Mouse (Mus musculus): Measurements from ENCODE around the gene Hoxa5. TPM values are rescaled to one million over a fixed set of nuclear protein-coding genes. Genes with fewer than 3 reads are reported as not detected.

Gene Hoxa5
- total RNA-seq, 2 experiments from 2014 or later, result not detected

- intact Hi-C loops (cut with DNase I), result no loop called here
- no peak for DNase-seq (ENCODE audit: low spot score in 2 of 2)
Observed at GRCm38 (mm10) chr6:52228475-52229465, 24.4 kb upstream of the Hoxa5 start.

- DNase-seq (ENCODE audit: low spot score in 2 of 2), result no peak
- intact Hi-C loops (cut with DNase I), result no loop called here
Observed at GRCm38 (mm10) chr6:52227470-52228222, 23.3 kb upstream of the Hoxa5 start.

GRCm38 (mm10) chr6:52226569-52227257 lies 22.3 kb upstream of the Hoxa5 start:
- intact Hi-C loops (cut with DNase I), result no loop called here
- no peak for DNase-seq (ENCODE audit: low spot score in 2 of 2)

- intact Hi-C loops (cut with DNase I), result no loop called here
- DNase-seq (ENCODE audit: low spot score in 2 of 2), result no peak
Observed at GRCm38 (mm10) chr6:52225612-52226568, 21.5 kb upstream of the Hoxa5 start.

GRCm38 (mm10) chr6:52224895-52225611 lies 20.7 kb upstream of the Hoxa5 start:
- intact Hi-C loops (cut with DNase I), result loop anchor here (5.0 kb wide), 1 partner anchor 353 kb away; no protein-coding TSS in a partner anchor
- DNase-seq (ENCODE audit: low spot score in 2 of 2), result no peak

- DNase-seq (ENCODE audit: low spot score in 2 of 2), result no peak
- intact Hi-C loops (cut with DNase I), result loop anchor here (5.0 kb wide), 1 partner anchor 352 kb away; no protein-coding TSS in a partner anchor
Observed at GRCm38 (mm10) chr6:52223939-52224760, 19.8 kb upstream of the Hoxa5 start.

- no peak for DNase-seq (ENCODE audit: low spot score in 2 of 2)
- intact Hi-C loops (cut with DNase I), result loop anchor here (5.0 kb wide), 1 partner anchor 350 kb away; no protein-coding TSS in a partner anchor
Observed at GRCm38 (mm10) chr6:52222729-52223128, 18.3 kb upstream of the Hoxa5 start.

GRCm38 (mm10) chr6:52221993-52222685 lies 17.8 kb upstream of the Hoxa5 start:
- DNase-seq (ENCODE audit: low spot score in 2 of 2), result no peak
- intact Hi-C loops (cut with DNase I), result loop anchor here (2.0 to 5.0 kb wide), 2 partner anchors 350 to 635 kb away; no protein-coding TSS in a partner anchor

GRCm38 (mm10) chr6:52221337-52221992 lies 17.1 kb upstream of the Hoxa5 start, which contains the start of gene Hoxa7:
Gene Hoxa7, minus strand, starts transcription at chr6:52221854.
- DNase-seq (ENCODE audit: low spot score in 2 of 2), result peak; percentile 77 to 81
- intact Hi-C loops (cut with DNase I), result loop anchor here (2.0 to 5.0 kb wide), 2 partner anchors 349 to 635 kb away; no protein-coding TSS in a partner anchor

GRCm38 (mm10) chr6:52220865-52221310 lies 16.5 kb upstream of the Hoxa5 start:
- intact Hi-C loops (cut with DNase I), result loop anchor here (2.0 to 5.0 kb wide), 2 partner anchors 349 to 634 kb away; no protein-coding TSS in a partner anchor
- DNase-seq (ENCODE audit: low spot score in 2 of 2), result no peak

GRCm38 (mm10) chr6:52220003-52220864 lies 15.8 kb upstream of the Hoxa5 start:
- intact Hi-C loops (cut with DNase I), result loop anchor here (2.0 to 5.0 kb wide), 2 partner anchors 348 to 633 kb away; no protein-coding TSS in a partner anchor
- no peak for DNase-seq (ENCODE audit: low spot score in 2 of 2)

- DNase-seq (ENCODE audit: low spot score in 2 of 2), result no peak
- intact Hi-C loops (cut with DNase I), result loop anchor here (5.0 kb wide), 1 partner anchor 1037 kb away; no protein-coding TSS in a partner anchor
Observed at GRCm38 (mm10) chr6:52219234-52219942, 15.0 kb upstream of the Hoxa5 start.

- no peak for DNase-seq (ENCODE audit: low spot score in 2 of 2)
- intact Hi-C loops (cut with DNase I), result loop anchor here (5.0 kb wide), 1 partner anchor 1036 kb away; no protein-coding TSS in a partner anchor
Observed at GRCm38 (mm10) chr6:52218643-52219215, 14.3 kb upstream of the Hoxa5 start.
